Mouse (Mus musculus) mesoderm, embryonic 11.5 days (tissue): Measurements from ENCODE around the gene Sumo1.
A peak's percentile ranks its signal among the peaks of the same experiment; 100 is the strongest.

Experiments used
- DNase-seq: peaks from one replicate; pipeline ENCODE4 v3.0.0-alpha.2; 2012; ENCODE audit warnings: low read depth, low spot score

The Sumo1 gene

DNA sequence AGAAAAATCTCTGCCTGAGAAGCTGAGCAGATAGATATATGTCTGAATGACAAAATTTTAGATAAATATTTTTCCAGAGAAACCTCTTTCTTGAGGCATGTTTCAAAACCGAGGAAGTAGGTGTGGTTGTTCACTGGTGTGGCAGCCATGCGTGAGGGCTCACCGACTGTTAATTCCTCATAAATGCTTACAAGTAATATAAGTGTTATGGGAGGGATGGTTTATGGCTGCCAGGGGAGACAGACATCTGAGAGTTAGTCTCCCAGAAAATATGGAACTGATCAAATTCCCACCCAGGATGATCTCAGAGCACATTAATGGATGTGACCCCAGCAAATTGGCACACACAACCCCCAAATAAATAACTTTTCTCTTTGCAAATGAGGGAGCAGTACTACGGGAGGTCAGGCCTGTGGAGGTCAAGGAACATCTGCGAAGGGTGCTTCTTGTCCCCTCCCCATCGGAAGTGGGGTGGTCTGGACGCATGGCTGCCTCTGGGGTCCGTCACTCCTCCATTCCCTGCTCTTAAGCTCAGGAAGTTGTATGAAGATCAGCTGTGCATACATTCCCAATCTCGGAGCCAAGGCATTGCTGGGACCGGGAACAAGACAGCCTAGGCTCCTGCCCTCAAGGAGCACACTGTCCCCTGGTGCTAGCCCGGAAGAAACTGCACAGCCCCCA lies 75.9 kb downstream of the Sumo1 start:
- DNase-seq, result no peak

DNA sequence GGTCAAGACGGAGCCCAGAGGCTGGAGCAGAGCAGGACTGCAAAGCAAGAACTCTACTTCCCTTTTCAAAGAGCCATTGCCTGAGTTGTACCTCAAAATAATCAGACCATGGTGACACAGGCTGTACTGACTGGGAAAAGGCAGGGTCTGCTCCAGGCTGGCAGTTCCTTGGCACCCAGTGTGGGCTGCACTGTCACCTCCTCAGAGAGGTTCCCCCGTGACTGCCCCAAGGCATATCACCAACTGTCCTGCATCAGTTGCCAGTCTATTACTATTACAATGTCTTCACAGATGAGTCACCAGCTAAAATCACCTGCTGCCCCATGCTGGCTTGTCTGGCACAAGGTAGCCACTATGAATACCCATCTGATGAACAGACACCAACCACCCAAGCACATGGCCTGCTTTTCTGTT lies 77.0 kb downstream of the Sumo1 start:
- DNase-seq, result no peak

DNA sequence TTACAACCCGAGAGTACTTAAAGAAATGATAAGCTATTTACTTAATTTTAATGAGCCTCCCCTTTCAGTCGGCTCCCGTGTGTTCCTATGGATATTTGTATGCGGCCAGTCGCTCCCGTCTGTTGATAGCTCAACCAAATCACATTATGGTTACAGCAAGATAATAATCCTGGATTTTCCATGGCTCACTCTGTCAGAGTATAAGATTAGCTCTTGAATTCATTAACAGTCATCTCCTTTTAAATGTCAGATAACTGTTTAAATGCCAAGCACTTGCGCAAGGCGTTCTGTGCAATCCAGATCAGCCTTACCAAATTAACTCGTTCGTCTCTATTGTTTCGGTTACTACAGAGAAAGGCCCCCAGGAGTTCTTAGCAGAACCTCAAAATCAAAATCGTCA lies 77.8 kb downstream of the Sumo1 start:
- DNase-seq, result no peak

DNA sequence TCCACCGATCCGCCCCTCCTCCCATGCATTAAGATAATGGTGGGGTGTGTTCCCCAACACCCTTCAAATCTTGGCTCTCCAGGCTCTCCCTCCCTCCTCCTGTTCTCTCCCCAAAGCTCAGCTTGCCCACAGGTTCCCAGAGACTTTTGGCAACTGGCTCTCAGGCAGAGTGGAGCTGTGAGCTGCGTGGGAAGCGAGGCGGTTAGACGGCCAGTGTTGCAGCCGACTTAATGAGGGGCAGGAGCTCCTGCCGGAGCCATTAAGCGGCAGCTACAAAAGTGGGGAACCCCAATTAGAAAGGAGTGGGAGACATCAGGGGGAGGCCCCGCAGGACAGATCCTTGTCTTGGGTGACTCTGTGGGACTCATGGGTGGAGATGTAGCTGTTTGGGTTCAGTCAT lies 78.3 kb downstream of the Sumo1 start:
- no peak for DNase-seq

DNA sequence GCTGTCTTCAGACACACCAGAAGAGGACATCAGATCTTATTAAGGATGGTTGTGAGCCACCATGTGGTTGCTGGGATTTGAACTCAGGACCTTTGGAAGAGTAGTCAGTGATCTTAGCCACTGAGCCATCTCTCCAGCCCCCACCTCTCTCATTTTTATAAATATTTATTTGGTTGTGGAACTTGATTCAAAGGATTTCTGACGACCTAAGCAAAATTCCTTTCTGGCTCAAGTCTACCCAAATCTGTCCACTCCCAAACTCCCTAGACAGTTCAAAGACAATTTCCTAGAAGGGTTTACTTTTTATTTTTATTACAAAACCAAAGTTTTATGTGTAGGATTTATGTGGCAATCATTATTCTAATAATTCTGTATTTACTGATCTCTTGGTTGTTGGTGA lies 81.4 kb downstream of the Sumo1 start:
- DNase-seq, result no peak

DNA sequence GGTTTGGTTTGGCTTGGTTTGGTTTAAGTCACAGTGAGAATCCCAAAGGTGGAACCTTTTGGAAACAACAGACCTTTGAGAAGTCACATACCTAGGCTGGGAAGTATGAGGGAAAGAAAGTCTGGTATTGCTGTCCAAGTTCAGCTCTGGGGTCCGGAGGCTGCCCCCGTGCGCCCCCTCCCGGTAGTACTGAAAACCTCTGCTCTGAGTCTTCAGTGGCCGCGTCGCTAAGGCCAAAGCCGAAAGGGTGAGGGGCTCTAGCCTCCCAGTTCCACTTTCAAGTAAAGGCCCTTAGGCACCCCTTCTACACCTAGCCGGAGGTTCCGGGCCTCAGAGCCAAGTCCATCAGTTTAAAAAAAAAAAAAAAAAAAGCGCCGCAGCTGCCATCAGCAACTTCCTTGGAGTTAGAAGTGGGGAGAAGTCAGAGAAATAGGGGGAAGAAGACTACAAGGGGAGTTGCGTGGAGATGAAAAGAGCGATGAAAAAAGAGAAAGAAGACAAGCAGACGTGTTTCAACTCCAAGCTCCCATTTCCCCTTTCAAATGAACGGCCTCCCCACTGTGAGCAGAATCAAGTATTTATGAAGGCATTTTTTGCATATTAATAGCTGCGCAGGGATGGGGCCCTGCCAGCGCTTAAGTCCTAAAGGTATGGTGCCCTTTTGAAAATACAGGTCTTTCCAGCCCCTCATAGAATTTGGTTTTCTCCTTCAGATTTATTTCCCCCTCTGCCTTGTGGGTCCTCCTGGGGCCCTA lies 85.8 kb downstream of the Sumo1 start:
- peak; percentile 74 for DNase-seq

DNA sequence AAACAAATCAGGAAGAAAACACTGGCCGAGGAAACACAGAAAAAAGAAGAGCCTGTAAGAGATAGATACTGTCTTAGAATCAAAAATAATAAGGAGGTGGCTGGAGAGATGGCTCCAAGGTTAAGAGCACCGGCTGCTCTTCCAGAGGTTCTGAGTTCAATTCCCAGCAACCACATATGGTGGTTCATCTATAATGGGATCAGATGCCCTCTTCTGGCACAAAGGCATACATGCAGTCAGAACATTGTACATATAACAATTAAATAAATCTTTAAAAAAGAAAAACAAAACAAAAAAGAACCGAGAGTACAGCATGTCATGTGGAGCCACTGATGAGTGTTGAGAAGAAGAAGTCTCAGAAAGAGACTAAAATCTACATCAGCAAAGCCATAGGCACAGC lies 89.8 kb downstream of the Sumo1 start:
- no peak for DNase-seq

DNA sequence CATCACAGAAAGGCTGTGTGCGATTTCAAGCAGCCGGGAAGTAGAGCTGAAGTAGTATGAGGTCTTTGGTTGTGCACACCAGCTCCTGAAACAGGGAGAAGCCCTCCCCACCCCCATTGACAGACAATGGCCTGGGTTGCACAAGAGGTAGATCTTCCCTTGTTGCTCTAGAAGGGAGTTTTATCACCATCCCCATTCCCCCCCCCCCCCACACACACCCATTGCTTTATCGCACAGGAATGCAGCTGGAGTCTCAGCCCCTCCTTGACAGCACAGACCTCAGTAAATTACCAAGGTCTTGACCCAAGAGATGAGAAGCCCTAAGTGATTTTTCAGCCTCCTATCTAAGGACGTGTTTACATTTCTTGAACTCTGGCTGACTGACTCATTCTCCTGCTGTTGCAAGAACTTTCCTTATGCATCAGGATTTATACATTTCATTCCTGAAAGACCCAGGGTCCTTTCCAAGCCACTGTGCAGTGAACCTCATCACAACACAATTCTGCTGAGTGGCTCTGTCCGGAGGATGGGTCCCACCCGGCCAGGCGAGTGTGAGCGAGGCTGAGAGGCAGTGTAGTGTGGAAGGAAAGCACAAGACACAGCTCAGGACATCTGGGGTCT lies 90.4 kb downstream of the Sumo1 start:
- DNase-seq, result peak; percentile 80

DNA sequence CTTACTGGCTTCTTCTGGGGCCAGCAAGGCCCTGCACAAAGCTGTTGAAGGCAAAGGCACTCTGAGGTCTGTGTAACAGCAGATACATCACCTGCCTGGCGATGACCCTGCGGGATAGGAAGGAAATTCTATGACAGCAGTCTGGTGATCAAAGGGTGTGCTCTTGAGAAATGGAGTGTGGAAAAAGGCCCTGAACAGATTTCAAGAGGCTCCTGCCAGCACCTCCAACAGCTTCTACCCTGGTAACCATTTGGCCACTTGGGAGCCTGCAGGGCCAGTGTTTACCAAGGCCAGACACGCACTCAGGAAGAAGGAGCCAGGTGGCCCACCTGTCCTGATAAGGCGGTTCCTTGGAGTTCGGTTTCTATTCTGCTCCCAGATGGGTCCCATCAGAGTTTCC lies 91.3 kb downstream of the Sumo1 start:
- peak; percentile 45 for DNase-seq

DNA sequence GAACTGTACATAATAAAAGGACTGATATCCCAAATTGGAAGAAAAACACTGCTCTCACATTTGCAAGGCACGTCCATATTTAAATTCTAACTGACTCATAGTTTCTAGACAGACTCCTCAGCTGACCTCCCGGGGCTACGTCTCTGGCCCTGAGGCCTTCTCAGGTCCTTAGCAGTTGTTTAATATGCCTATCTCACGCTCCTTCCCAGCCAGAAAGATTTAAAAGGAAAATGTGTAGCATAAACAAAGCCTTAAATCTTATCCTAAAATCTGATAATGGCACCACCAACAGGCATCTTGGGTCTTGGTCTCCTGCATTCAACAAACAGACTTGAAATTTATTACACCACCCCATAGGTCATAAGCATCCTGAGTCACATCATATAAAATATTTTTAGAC lies 91.9 kb downstream of the Sumo1 start:
- DNase-seq, result no peak

DNA sequence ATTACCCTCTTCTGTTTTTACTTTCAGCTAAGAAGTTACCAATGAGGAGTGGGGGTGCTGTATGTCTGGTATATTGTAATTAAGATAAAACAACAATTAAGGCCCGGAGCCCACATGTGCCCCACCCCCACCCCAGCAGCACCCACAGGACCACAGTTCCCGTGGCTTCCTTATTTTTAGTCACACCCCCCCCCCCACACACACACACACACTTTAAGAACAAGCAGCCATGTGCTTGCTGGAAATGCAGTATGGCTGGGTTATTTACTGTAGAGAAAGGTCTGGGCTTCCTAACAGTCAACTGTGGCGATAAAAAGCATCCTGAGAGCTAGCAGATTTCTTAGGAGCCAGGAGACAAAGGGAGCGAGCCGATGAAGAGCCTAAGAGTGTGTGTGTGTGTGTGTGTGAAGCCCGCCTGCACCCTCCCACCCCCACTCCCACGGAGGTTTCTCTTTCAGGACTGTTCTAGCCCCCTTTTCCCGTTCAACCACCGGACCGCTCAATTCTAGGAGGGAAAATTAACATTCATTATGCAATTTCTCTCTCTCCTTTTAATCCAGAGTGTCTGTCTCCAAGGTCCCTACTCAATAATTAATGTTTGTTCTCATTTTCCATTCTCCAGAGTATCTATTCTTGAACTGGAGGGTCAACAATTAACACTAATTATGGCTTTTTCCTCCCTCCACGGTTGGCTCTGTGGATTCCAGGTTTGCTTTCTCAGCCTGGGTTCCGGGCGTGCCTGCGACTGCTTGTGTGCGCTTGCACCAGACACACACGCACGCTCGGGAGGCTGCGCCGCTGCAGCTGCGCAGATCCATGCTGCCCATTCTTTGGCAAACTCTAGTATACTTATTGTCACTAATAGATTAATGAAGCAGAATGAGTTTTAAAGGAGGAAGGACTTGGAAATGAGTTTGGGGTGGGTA lies 96.1 kb downstream of the Sumo1 start:
- peak; percentile 39 for DNase-seq

DNA sequence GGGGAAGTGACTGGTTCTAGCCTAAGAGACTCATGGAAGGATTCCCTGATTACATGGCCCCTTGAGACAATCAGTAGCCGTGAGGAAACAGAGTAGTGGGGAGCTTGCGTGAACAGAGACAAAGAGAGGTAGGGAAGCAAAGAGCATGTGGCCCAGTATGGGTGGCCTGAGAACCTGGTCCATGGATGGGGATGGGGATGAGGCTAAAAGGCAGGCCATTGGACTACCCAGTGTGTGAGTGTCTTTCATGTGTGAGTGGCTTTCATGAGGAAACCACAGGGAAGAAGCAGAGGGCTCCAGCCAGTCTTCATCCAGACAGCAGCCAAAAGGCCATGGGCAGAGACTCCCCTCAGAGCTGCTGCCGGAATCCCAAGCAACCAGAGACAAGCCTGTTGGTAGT lies 96.8 kb downstream of the Sumo1 start:
- no peak for DNase-seq

DNA sequence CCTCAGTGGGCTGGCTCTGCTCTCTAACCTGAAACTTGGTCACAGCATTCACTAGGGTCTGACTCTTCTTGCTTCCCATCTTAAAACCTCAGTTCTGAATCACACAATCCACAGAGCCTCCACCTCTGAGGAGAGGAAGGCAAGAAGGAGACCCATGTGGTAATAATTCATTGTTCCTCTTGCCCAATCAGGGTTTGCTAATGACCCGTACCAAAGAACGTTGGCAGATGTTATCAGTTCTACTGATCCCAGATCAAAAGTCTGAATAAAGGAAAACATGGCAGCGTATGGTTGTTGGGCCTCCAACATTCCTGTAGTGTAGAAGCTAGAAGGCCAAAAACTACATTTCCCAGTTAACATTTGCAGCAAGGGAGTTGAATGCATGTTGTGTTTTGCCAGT lies 99.1 kb downstream of the Sumo1 start:
- no peak for DNase-seq

DNA sequence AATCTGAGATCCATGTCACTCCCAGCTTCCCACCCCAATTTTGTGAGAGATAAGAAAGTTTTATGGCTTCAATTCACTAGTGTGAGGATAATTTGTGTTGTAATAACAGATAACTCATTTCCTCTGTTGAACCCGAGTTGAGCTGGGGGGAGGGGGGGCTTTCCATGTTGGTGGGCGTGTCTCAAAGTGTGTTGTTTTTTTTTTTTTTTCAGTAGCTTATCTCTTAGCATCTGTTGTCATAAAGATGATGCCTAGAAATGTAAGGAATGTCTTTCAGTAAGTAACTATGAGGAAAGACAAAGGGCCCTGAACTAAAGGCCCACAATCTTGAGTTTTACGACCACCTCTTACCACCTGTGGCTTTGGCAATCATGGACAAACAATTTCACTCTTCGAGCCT lies 99.9 kb downstream of the Sumo1 start:
- DNase-seq, result no peak

DNA sequence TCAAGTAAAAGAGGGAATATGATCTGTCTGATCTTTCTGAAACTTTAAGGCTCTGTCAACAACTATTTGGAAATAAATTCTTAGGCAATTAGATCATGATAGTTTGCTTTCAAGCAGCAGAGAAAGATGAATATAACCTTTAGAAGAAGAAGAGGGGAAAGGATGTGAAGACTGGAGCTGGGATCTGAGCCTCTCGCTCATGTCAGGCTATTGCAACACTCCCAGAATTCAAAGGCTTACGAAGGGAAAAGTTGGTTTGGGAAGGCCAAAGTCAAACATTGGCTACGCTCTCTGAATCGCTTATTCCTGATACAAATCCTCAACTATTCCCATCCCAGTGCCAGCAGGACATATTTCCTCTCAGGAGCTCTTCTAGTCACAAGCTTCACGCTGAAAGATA lies 101.3 kb downstream of the Sumo1 start:
- no peak for DNase-seq

DNA sequence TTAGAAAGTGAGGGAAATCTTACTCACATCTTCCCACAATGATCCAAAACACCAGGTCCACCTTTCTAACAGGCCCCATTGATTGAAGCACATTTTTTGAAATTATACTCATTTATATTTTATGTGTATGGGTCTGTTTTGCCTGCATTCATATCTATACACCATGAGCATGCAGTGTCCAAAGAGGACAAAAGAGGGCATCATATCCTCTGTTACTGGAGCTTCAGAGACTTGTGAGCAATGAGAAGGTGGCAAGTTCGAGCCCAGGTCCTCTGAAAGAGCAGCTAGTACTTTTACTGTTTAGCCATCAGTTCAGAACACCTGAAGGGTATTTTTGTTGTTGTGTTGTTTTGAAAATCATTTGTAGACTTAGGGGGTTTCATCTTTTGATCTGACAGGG lies 102.4 kb downstream of the Sumo1 start:
- no peak for DNase-seq

DNA sequence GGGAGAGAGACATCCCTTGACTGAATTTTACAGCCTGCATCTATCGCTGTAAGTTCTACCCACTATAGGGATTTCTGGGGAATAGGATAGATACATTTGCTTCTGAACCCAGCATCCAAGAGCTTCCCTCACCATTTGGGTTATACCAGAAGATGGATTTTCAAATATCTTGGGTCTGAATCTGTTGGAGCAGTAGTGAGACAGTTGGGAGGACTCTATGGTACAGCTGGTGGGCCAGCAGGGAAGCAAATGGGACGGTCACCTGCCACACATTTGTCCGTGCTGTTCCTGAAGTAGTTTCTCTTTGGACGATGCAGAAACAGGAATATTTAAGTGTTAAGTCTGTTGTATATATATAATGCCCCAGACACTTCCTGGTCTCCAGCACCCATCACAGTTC lies 103.1 kb downstream of the Sumo1 start:
- no peak for DNase-seq

DNA sequence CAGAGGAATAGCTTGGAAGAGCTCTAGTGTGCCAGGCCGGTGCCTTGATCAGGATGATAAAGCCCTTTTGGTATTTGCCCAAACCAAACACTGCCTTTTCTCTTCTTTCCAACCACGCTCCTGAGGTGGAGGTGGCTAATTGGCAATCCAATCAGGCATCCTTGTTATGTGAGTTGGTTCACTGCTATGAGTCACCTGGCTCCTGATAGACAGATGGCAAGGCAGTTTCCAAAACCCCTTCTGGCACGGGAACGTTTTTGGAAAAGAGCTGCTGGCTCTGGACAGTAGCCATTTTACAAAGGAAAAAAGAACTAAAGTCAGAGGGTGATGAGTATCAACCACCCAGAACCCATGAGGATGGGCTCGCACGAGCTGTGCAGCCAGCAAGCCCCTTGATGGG lies 103.7 kb downstream of the Sumo1 start:
- DNase-seq, result no peak

DNA sequence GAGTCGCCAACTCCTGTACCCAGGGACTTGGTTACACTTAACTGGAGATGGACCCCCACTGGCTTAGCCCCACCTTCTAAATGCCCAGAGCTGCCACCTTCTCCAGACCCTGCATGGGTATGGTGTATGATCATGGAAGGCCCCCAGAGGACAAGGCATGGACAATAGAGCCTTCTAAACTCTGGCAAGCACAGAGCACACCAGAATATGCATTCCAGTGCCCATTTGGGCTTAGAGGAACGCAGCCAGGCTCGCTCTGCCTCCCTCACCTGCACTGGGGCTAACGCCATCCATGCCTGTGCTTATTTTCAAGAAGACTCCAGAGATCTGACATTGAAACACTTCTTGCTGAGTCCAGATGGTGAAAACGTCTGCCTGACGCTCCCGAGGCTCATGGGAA lies 104.4 kb downstream of the Sumo1 start:
- DNase-seq, result no peak

DNA sequence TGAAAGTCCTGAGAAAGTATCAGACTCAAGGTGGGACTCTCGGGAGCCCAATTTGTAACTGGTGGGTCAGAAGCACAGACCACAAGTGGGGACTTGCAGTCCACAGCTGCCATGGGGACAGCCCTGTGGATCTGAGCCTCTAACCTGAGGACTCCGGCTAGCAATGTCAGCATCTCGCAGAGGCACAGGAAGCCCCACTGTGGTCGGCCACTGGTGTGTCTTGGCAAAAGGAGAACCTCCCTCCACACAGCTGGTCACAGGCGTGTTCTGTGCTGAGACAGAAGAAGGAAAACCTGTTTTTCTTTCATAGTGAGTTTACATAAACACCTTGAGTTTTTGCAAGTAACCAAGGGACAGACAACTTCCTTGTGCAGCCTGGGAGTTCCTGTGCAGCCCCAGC lies 104.8 kb downstream of the Sumo1 start:
- no peak for DNase-seq

DNA sequence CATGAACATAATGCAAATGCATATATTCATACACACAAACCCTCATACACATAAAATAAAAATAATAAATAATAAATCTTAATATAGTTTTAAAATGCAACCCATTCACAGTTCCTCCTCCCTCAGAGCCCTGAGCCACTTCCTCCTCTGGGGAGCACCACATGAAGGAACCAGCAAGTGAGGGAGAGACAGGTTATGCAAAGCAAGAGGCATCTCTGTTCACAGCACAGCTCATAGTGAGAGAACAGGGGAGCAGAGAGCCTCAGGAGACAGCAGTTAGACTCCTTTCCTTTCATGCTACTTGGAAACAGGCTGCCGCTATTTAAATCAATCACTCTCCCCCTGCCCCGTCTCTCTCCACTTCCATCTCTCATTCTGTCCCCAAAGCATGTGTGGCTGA lies 107.1 kb downstream of the Sumo1 start:
- DNase-seq, result no peak

DNA sequence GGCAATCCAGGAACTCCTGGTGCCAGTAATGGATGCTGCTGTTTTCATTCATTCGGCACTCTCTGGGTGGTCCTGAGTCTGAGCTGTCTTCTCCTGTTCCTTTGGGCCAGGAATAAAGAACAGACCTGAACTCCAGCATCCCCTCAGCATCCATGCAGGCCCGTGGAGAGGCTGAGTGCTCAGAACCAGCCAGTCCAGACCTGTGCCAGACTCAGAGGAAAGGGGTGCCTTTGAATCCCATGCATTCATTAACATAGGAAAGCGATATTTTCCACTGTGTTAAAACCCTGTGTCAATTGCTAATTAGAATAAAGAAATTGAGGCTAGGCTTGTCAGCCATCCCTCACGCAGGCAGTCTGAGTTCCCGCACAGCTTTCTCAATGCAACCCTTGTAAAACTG lies 116.9 kb downstream of the Sumo1 start:
- DNase-seq, result no peak
